Mouse (Mus musculus): ENCODE results near the gene Fam189a2. TPM values are rescaled to one million over a fixed set of nuclear protein-coding genes. Genes with fewer than 3 reads are reported as not detected.

Fam189a2 gene
- total and polyA plus RNA-seq, 3 experiments, result 0.11 TPM; not detected in 2

DNA sequence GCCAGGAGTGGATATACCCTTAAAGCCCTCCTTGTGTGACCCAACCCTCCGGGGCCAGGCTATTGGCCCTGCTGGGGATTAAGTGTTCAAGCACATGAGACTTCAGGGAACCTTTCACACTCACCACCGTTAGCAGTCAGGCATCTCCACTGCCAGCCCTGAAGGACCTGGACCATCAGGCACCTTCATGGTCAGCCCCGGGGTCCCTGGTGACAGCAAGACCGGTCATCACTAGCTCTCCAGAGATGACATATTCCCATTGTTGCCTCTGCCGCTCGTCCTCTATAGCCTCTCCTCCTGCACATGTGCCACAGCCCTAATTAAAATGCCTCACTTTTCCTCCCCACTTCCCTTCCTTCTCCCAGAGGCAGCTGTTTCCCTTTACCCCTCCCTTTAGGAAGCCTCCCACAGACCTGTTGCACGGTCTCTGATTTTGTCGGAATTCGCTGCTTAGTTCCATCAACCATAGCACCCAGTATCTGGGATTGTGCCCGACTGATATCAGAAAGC, 66.4 kb downstream of the Fam189a2 start:
- Histone ChIP-seq H3K27me3 (ENCODE audit: insufficient read depth, low read length) (peaks cover 2% of the 10 kb centered on the region; the same call in 1 of the 2 replicates), H3K4me1 (ENCODE audit: insufficient read depth, low read depth, low read length) (no peaks in the 10 kb centered on the region), H3K36me3 (replicated peaks) (no peaks in the 10 kb centered on the region), H3K9me3 (replicated peaks) (no peaks in the 10 kb centered on the region), H3K4me3 (ENCODE audit: low read depth, low read length) (no peak overlapping the region)
- no peak for DNase-seq (ENCODE audit: low spot score)
- TF ChIP-seq CTCF (IDR thresholded peaks at IDR 0.05; ENCODE audit: low read depth, low read length), result no peak
- no peak for TF ChIP-seq POLR2AphosphoS5 (IDR thresholded peaks at IDR 0.05; ENCODE audit: insufficient replicate concordance, low read depth, low read length)
- TF ChIP-seq GATA2 (IDR thresholded peaks at IDR 0.05; ENCODE audit: borderline replicate concordance, low read depth, low read length), result no peak
- no peak for TF ChIP-seq TAL1 (conservative IDR thresholded peaks at IDR 0.05; ENCODE audit: low read depth, low read length)
- TF ChIP-seq GATA1 (IDR thresholded peaks at IDR 0.05; ENCODE audit: borderline replicate concordance, low read length), result no peak
- ATAC-seq (ENCODE audit: extremely low read depth, insufficient number of reproducible peaks, low FRiP score, poor library complexity, severe bottlenecking), result no peak

DNA sequence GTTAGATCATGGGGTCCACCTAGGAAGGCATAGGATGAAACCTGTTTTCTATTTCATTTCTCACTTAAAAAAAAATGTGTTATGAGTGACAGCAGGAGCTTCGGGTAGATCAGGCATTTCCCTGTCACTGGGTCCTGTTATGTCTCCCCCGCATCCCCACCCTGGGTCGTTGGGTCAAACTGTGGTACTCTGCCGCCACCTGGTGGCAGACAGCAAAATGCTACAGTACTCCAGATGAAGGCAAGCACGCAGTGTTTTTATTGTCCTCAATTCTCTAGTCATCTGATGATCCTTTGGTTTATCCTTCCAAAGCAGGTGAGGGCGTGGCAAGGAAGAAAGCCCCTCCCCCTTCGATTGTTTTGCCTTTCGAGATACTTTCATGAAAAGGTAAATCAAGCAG, 69.3 kb downstream of the Fam189a2 start:
- no peaks in the 10 kb centered on the region for H3K9me3 ChIP-seq (replicated peaks)
- ATAC-seq (ENCODE audit: extremely low read depth, insufficient number of reproducible peaks, low FRiP score, poor library complexity, severe bottlenecking) (peak; percentile 34; the same call in 1 of the 2 replicates), DNase-seq (ENCODE audit: low spot score) (peak; percentile 53)
- TF ChIP-seq CTCF (IDR thresholded peaks at IDR 0.05; ENCODE audit: low read depth, low read length) (peak; percentile 86), POLR2AphosphoS5 (IDR thresholded peaks at IDR 0.05; ENCODE audit: insufficient replicate concordance, low read depth, low read length) (no peak)
- no peak overlapping the region for H3K4me3 ChIP-seq (ENCODE audit: low read depth, low read length)
- peaks cover 2% of the 10 kb centered on the region; the same call in 1 of the 2 replicates for H3K27me3 ChIP-seq (ENCODE audit: insufficient read depth, low read length)
- no peaks in the 10 kb centered on the region for H3K4me1 ChIP-seq (ENCODE audit: insufficient read depth, low read depth, low read length)
- no peaks in the 10 kb centered on the region for H3K36me3 ChIP-seq (replicated peaks)

DNA sequence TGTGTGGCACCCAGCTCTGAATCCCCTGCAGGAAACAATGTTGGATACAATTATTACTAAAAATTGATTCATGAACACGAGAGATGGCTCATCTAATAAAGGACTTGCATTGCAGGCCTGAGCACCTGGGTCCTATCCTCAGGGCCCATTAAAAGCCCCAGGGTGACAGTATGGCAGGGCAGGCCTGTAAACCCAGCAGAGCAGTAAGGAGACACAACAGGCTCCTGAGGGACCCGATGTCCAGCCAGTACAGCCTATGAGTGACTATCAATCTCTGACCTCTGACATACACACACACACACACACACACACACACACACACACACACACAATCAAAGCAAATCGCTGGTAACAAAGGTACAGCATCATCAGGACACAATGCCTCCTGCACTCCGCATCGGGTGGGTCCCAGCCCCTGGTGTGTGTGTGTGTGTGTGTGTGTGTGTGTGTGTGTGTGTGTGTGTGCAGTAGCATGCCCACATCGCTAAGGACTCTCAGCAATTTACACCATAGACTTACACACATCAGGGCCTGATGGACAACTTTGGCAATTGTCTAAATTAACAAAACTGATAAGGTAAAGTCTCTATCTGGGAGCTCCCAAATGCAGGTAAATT, 69.9 kb downstream of the Fam189a2 start:
- ATAC-seq (ENCODE audit: extremely low read depth, insufficient number of reproducible peaks, low FRiP score, poor library complexity, severe bottlenecking) (no peak), DNase-seq (ENCODE audit: low spot score) (no peak)
- TF ChIP-seq GATA1 (IDR thresholded peaks at IDR 0.05; ENCODE audit: borderline replicate concordance, low read length) (no peak), CTCF (IDR thresholded peaks at IDR 0.05; ENCODE audit: low read depth, low read length) (no peak), POLR2AphosphoS5 (IDR thresholded peaks at IDR 0.05; ENCODE audit: insufficient replicate concordance, low read depth, low read length) (no peak), GATA2 (IDR thresholded peaks at IDR 0.05; ENCODE audit: borderline replicate concordance, low read depth, low read length) (no peak), TAL1 (conservative IDR thresholded peaks at IDR 0.05; ENCODE audit: low read depth, low read length) (no peak)
- H3K9me3 ChIP-seq (replicated peaks), result no peaks in the 10 kb centered on the region
- H3K27me3 ChIP-seq (ENCODE audit: insufficient read depth, low read length), result peaks cover 2% of the 10 kb centered on the region; the same call in 1 of the 2 replicates
- H3K4me1 ChIP-seq (ENCODE audit: insufficient read depth, low read depth, low read length), result no peaks in the 10 kb centered on the region
- H3K4me3 ChIP-seq (ENCODE audit: low read depth, low read length), result no peak overlapping the region
- no peaks in the 10 kb centered on the region for H3K36me3 ChIP-seq (replicated peaks)

DNA sequence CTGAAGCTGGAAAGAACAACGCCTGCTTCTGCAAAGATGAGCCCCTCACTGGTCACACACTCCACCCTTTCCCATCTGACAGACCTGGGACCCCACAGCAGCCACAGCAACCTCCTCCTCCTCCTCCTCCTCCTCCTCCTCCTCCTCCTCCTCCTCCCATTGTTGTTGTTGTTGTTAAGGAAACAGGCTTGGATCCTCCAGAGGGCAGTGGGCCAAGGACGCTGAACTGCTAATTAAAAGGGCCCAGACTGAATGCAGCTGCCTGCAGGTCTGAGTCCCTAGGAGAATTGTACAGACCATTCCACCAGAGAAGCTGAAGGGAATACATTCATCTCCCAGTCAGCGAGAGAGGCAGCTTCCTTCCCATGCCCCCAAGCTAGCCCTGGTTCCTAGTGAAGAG, 70.5 kb downstream of the Fam189a2 start:
- Histone ChIP-seq H3K27me3 (ENCODE audit: insufficient read depth, low read length) (peaks cover 2% of the 10 kb centered on the region; the same call in 1 of the 2 replicates), H3K36me3 (replicated peaks) (no peaks in the 10 kb centered on the region), H3K9me3 (replicated peaks) (no peaks in the 10 kb centered on the region), H3K4me3 (ENCODE audit: low read depth, low read length) (no peak overlapping the region), H3K4me1 (ENCODE audit: insufficient read depth, low read depth, low read length) (no peaks in the 10 kb centered on the region)
- ATAC-seq (ENCODE audit: extremely low read depth, insufficient number of reproducible peaks, low FRiP score, poor library complexity, severe bottlenecking) (no peak), DNase-seq (ENCODE audit: low spot score) (no peak)
- TF ChIP-seq CTCF (IDR thresholded peaks at IDR 0.05; ENCODE audit: low read depth, low read length) (no peak), GATA1 (IDR thresholded peaks at IDR 0.05; ENCODE audit: borderline replicate concordance, low read length) (no peak), TAL1 (conservative IDR thresholded peaks at IDR 0.05; ENCODE audit: low read depth, low read length) (no peak), POLR2AphosphoS5 (IDR thresholded peaks at IDR 0.05; ENCODE audit: insufficient replicate concordance, low read depth, low read length) (no peak), GATA2 (IDR thresholded peaks at IDR 0.05; ENCODE audit: borderline replicate concordance, low read depth, low read length) (no peak)

DNA sequence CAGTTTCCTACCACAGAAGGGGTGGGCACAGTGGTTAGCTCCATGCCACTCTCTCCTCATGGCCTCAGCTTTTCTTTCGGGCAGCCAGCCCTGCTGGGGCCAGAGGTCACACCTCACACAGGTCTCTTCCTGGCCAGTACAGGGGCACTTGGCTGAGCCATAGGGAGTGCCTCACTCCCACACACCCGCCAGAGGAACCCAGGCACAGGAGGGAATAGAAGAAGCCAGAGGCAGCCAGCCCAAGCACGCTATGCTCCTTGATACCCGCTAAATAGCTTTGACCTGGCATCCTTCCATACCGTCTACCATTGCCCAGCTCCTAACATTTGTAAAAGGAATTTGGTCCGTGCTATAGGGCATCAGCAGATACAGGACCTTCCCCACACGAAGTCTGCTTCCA, 70.9 kb downstream of the Fam189a2 start:
- no peak for ATAC-seq (ENCODE audit: extremely low read depth, insufficient number of reproducible peaks, low FRiP score, poor library complexity, severe bottlenecking)
- H3K4me3 ChIP-seq (ENCODE audit: low read depth, low read length), result no peak overlapping the region
- peaks cover 2% of the 10 kb centered on the region; the same call in 1 of the 2 replicates for H3K27me3 ChIP-seq (ENCODE audit: insufficient read depth, low read length)
- H3K4me1 ChIP-seq (ENCODE audit: insufficient read depth, low read depth, low read length), result no peaks in the 10 kb centered on the region
- no peak for DNase-seq (ENCODE audit: low spot score)
- no peak for TF ChIP-seq POLR2AphosphoS5 (IDR thresholded peaks at IDR 0.05; ENCODE audit: insufficient replicate concordance, low read depth, low read length)
- TF ChIP-seq TAL1 (conservative IDR thresholded peaks at IDR 0.05; ENCODE audit: low read depth, low read length), result no peak
- TF ChIP-seq GATA1 (IDR thresholded peaks at IDR 0.05; ENCODE audit: borderline replicate concordance, low read length), result no peak
- TF ChIP-seq GATA2 (IDR thresholded peaks at IDR 0.05; ENCODE audit: borderline replicate concordance, low read depth, low read length), result no peak
- no peak for TF ChIP-seq CTCF (IDR thresholded peaks at IDR 0.05; ENCODE audit: low read depth, low read length)
- H3K9me3 ChIP-seq (replicated peaks), result no peaks in the 10 kb centered on the region
- H3K36me3 ChIP-seq (replicated peaks), result no peaks in the 10 kb centered on the region

DNA sequence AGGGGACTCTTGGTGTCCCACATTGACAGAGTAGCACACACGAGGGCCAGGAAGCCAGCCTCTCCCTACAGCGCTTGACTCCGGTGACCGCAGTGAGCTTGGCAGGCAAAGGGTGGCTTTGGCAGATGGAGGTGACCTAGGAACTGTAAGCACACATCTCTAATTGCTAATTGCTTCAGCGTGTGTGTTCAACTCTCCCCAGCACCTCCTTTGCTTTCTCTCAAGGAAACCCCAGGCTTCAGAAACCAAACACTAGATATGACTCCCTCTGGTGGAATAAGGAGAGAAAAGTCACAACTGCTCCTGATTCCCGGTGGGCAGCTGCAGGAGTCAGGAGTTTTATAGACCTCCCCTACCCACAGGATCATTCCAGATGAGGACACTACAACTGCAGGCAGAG, 71.9 kb downstream of the Fam189a2 start:
- peaks cover 2% of the 10 kb centered on the region; the same call in 1 of the 2 replicates for H3K27me3 ChIP-seq (ENCODE audit: insufficient read depth, low read length)
- no peaks in the 10 kb centered on the region for H3K9me3 ChIP-seq (replicated peaks)
- no peaks in the 10 kb centered on the region for H3K36me3 ChIP-seq (replicated peaks)
- DNase-seq (ENCODE audit: low spot score) (no peak), ATAC-seq (ENCODE audit: extremely low read depth, insufficient number of reproducible peaks, low FRiP score, poor library complexity, severe bottlenecking) (no peak)
- H3K4me3 ChIP-seq (ENCODE audit: low read depth, low read length), result no peak overlapping the region
- H3K4me1 ChIP-seq (ENCODE audit: insufficient read depth, low read depth, low read length), result no peaks in the 10 kb centered on the region
- no peak for TF ChIP-seq GATA1 (IDR thresholded peaks at IDR 0.05; ENCODE audit: borderline replicate concordance, low read length)
- TF ChIP-seq CTCF (IDR thresholded peaks at IDR 0.05; ENCODE audit: low read depth, low read length), result no peak
- no peak for TF ChIP-seq GATA2 (IDR thresholded peaks at IDR 0.05; ENCODE audit: borderline replicate concordance, low read depth, low read length)
- TF ChIP-seq TAL1 (conservative IDR thresholded peaks at IDR 0.05; ENCODE audit: low read depth, low read length), result no peak
- TF ChIP-seq POLR2AphosphoS5 (IDR thresholded peaks at IDR 0.05; ENCODE audit: insufficient replicate concordance, low read depth, low read length), result no peak
